Mouse (Mus musculus) A20 (cell line): ENCODE results near the gene Plcb2.

Experiments used
- DNase-seq: peaks from one replicate; pipeline ENCODE4 v3.0.0-alpha.2; 2011; ENCODE audit warnings: low read depth, low spot score

The Plcb2 gene

DNA sequence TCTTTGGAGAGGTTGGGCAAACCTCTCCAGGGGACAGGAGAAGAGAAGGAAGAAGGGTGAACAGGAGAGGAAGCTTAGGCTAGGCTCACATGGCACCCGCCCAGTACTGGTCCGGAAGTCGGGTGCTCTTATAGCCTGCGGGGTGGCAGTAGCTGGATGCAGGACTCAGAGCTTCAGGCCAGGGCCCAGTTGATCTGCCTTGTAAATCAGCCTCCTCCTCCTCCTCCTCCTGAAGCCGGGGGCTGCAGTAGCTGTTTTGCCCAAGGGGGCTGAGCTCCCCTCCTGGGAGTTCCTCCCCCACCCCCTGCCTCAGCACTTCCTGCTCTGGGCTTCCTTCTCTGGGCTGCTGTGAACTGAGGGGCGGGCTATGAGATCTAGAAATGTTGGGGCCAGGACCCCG lies at the start of gene Plcb2:
Plcb2 (minus strand) TSS at position 102 of the 400 bp plus-strand sequence.
- DNase-seq = no peak

GRCm38 (mm10) chr2:118776295-118776694 lies 48.1 kb upstream of the Plcb2 start:
- no peak for DNase-seq

DNA sequence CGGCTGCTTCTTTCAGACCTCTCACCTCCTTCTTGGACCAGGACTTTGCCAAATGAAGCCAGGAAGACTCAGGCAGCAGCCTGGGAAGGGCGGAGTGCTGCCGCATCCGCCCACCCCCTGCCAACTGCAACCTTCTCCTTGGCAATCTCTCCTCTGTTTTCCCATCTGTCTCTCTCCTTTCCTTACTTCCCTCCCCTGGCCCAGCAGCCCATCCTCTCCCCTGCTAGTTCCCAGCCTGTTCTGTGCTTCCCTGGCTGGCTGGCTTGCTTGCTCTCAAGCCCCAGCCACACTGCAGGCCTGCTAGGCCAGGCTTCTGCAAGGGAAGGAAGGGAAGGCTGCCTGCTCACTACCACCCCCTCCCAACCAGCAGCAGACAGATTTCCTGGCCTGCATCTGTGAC lies 47.6 kb upstream of the Plcb2 start:
- no peak for DNase-seq

DNA sequence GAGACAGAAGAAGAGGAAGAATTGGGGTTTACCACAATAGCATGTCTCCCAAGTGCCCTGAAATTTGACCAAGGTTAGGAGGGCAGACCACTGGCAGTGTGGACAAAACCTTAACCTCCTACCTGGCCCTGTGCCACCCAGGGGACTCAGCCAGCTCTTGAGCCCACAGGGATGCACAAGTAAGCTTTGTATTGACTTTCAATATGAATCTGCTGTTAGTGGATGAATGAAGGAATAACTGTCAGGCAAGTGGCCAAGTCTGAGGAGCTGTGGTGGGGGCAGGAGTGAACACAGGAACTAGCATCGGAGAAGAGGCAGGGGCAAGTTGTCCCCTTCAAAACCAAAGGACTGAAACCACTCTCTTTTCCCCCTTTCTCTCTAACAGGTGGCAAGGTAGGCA lies 47.2 kb upstream of the Plcb2 start:
- DNase-seq = no peak

- no peak for DNase-seq
Measured at GRCm38 (mm10) chr2:118774536-118774935, 46.3 kb upstream of the Plcb2 start.

DNA sequence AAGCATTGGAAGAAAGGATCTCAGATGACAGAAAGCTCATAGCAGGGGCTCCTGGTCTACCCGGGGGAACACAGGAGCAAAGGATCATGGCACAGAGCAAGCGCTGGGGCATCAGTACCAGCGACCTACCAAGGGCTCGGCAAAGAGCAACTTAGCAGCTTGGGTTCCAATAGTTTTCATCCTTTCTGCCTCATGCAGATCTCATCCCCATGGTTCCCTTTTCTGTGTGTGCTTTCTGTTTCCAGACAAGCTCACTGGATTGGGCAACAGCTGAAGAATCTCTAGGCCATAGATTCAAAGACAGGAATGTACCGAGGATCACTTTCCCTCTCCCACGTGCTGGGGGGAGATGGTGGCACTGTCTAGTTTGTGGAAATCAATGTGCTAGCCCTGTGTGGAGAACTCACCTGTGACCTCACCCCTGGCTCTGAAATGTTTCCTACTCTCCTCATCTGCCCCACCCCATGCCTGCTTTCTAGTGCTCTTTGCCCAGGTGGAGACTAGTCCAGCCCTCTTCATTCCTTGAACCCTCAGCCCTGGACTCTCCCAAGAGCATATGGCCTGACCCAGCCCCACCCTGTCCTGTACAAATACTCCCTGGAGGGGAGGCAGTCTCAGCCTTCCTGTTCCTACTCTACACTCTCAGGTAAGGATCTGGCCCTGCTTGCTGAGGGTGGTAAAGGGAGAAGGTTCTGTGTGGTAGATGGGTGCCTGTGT lies 44.1 kb upstream of the Plcb2 start, which contains the start of gene Phgr1:
Phgr1 (plus strand) TSS at position 612 of the 717 bp plus-strand sequence.
- no peak for DNase-seq

GRCm38 (mm10) chr2:118766041-118767033 lies 38.1 kb upstream of the Plcb2 start:
- peak; percentile 31 for DNase-seq

GRCm38 (mm10) chr2:118764875-118765274 lies 36.6 kb upstream of the Plcb2 start:
- DNase-seq = no peak

GRCm38 (mm10) chr2:118764094-118764831 lies 36.0 kb upstream of the Plcb2 start:
- peak; percentile 56 for DNase-seq

- DNase-seq = no peak
Measured at GRCm38 (mm10) chr2:118763469-118763868, 35.2 kb upstream of the Plcb2 start.

GRCm38 (mm10) chr2:118762784-118763148 lies 34.5 kb upstream of the Plcb2 start:
- no peak for DNase-seq

DNA sequence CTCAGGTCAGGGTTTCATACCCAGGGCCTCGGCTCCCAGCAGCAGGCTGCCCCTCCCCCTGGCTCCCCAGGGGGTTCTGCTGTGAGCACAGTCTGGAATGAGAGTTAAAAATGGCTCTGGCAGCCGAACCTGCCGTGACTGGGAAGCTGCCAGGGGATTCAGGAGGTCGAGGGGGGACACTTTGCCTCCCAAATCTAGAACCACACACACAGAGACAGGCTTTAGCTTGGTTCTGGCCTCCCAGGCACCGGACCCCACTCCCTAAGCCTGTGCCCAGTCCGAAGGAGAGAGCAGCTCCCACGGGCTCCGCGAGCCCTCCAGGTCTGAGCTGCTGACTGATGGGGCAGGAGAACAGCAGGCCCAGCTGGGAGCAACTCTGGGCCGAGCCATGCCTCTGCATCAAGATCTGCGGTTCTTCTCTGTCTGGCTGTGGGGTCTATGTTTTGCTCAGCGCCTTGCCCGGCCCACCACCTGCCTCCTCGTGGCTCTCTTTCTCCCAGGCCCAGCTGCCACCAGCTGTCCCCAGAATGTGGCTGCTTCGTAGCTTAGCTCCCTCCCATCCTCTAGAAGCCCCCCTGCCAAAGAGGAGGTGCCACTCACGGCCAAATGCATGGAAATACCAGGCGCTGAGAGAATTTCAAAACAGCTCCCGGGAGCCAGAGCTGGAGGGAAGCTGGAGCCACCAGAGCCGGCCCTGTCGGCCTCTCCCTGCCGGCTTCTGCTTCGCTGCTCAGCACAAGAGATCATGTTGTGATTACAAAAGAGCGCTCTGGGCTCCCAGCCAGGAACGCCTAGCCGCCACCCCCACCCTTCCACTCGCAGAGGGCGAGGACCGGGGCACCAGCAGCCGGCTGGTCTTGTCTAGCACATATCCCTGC lies 33.9 kb upstream of the Plcb2 start, which contains the start of gene Ccdc9b:
Ccdc9b (minus strand) TSS at position 756 of the 878 bp plus-strand sequence.
- DNase-seq = no peak

GRCm38 (mm10) chr2:118761358-118761757 lies 33.1 kb upstream of the Plcb2 start:
- DNase-seq = no peak

- DNase-seq = no peak
Measured at GRCm38 (mm10) chr2:118760311-118761025, 32.2 kb upstream of the Plcb2 start.

DNA sequence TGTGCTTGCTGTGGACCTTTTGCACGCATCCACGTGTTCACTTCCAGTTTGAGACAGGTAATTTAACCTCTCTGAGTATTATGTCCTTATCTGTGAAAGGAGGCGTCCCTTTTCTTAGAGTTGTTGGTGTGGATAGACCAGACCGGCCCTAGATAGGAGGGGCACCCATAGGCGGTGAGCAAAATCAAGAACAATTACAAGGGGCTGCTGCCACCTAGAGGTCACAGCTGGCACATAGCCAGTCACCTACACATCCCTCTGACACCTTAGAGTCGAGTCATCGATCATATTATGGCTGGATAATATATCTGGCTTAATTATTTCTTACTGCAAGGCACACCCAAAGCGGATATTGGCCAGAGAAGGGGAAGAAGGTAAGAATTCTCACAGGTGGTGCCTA lies 31.6 kb upstream of the Plcb2 start:
- peak; percentile 83 for DNase-seq

DNA sequence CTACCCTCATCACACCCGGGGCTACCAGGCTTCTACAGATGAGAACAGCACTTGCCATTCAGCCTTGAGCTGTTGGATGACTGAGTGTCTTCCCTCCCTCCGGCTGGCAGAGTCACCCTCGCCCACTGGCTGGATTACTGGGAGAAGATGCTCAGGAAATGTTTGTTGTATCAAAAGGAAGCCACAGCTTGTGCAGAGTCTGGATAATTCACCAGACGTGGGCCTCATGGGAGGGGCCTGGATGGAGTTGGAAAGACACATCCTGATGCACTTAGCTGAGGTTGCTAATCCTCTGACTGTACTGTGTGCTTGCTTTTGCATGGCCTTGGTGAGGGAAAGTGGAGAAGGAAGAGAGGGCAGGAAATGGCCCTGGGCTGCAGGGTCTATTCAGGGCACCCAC lies 27.9 kb upstream of the Plcb2 start:
- no peak for DNase-seq

GRCm38 (mm10) chr2:118755407-118755806 lies 27.2 kb upstream of the Plcb2 start:
- no peak for DNase-seq

GRCm38 (mm10) chr2:118754143-118754542 lies 25.9 kb upstream of the Plcb2 start:
- no peak for DNase-seq

GRCm38 (mm10) chr2:118752792-118753108 lies 24.5 kb upstream of the Plcb2 start:
- no peak for DNase-seq
